Mouse (Mus musculus): ENCODE data around the gene Llcfc1. TPM values are rescaled to one million over a fixed set of nuclear protein-coding genes. Genes with fewer than 3 reads are reported as not detected.

Gene Llcfc1
- polyA plus RNA-seq, 1 experiment from 2014 or later: not detected

- 80% methylated on average over 2 of the region's 2 CpGs for WGBS (ENCODE audit: missing documents)
- no peaks in the 10 kb centered on the region for H3K36me3 ChIP-seq (ENCODE audit: inconsistent target)
Observed at GRCm38 (mm10) chr6:41676530-41676929, 7.7 kb upstream of the Llcfc1 start.

GRCm38 (mm10) chr6:41680669-41681068 lies 3.6 kb upstream of the Llcfc1 start, which contains the start of gene Trpv5:
Trpv5 (minus strand) TSS chr6:41680769.
- H3K79me2 ChIP-seq (ENCODE audit: inconsistent target): no peaks in the 10 kb centered on the region
- 67% methylated on average over 1 of the region's 1 CpGs for WGBS (ENCODE audit: missing documents)
- H3K4me3 ChIP-seq (ENCODE audit: inconsistent target): no peak within 1 kb of the TSS
- no peaks in the 10 kb centered on the region for H3K36me3 ChIP-seq (ENCODE audit: inconsistent target)
- no peak within 1 kb of the TSS for H3K27ac ChIP-seq

More at GRCm38 (mm10) chr6:41676530-41676929, 7.7 kb upstream of the Llcfc1 start:
- Histone ChIP-seq H3K79me2 (ENCODE audit: inconsistent target) (no peaks in the 10 kb centered on the region), H3K4me3 (ENCODE audit: inconsistent target) (no peak overlapping the region), H3K27ac (no peak overlapping the region)

- Histone ChIP-seq H3K36me3 (ENCODE audit: inconsistent target) (no peaks in the 10 kb centered on the region), H3K27ac (no peak overlapping the region), H3K79me2 (ENCODE audit: inconsistent target) (no peaks in the 10 kb centered on the region), H3K4me3 (ENCODE audit: inconsistent target) (no peak overlapping the region)
- 83% methylated on average over 5 of the region's 5 CpGs for WGBS (ENCODE audit: missing documents)
Observed at GRCm38 (mm10) chr6:41681656-41682055, 2.6 kb upstream of the Llcfc1 start.

GRCm38 (mm10) chr6:41684911-41685310 lies 680 bp downstream of the Llcfc1 start:
- H3K27ac ChIP-seq: no peak overlapping the region

GRCm38 (mm10) chr6:41685596-41685995 lies 1.4 kb downstream of the Llcfc1 start:
- Histone ChIP-seq H3K27ac (no peak overlapping the region), H3K4me3 (ENCODE audit: inconsistent target) (no peak overlapping the region), H3K36me3 (ENCODE audit: inconsistent target) (no peaks in the 10 kb centered on the region), H3K79me2 (ENCODE audit: inconsistent target) (no peaks in the 10 kb centered on the region)
- WGBS (ENCODE audit: missing documents): 95% methylated on average over 3 of the region's 3 CpGs

More at GRCm38 (mm10) chr6:41684911-41685310, 680 bp downstream of the Llcfc1 start:
- no peaks in the 10 kb centered on the region for H3K36me3 ChIP-seq (ENCODE audit: inconsistent target)
- H3K4me3 ChIP-seq (ENCODE audit: inconsistent target): no peak overlapping the region
- H3K79me2 ChIP-seq (ENCODE audit: inconsistent target): no peaks in the 10 kb centered on the region
- 88% methylated on average over 5 of the region's 5 CpGs for WGBS (ENCODE audit: missing documents)

GRCm38 (mm10) chr6:41692200-41692599 lies 8.0 kb downstream of the Llcfc1 start:
- Histone ChIP-seq H3K79me2 (ENCODE audit: inconsistent target) (no peaks in the 10 kb centered on the region), H3K36me3 (ENCODE audit: inconsistent target) (no peaks in the 10 kb centered on the region), H3K27ac (no peak overlapping the region), H3K4me3 (ENCODE audit: inconsistent target) (no peak overlapping the region)

- Histone ChIP-seq H3K79me2 (ENCODE audit: inconsistent target) (no peaks in the 10 kb centered on the region), H3K4me3 (ENCODE audit: inconsistent target) (no peak overlapping the region), H3K36me3 (ENCODE audit: inconsistent target) (no peaks in the 10 kb centered on the region), H3K27ac (no peak overlapping the region)
- 92% methylated on average over 1 of the region's 1 CpGs for WGBS (ENCODE audit: missing documents)
Observed at GRCm38 (mm10) chr6:41694407-41694806, 10.2 kb downstream of the Llcfc1 start.

- 15% methylated on average over 1 of the region's 1 CpGs for WGBS (ENCODE audit: missing documents)
- Histone ChIP-seq H3K27ac (no peak overlapping the region), H3K36me3 (ENCODE audit: inconsistent target) (no peaks in the 10 kb centered on the region), H3K79me2 (ENCODE audit: inconsistent target) (no peaks in the 10 kb centered on the region), H3K4me3 (ENCODE audit: inconsistent target) (no peak overlapping the region)
Observed at GRCm38 (mm10) chr6:41701245-41701644, 17.0 kb downstream of the Llcfc1 start.

GRCm38 (mm10) chr6:41702928-41703327 lies 18.7 kb downstream of the Llcfc1 start:
- WGBS (ENCODE audit: missing documents): 85% methylated on average over 2 of the region's 2 CpGs
- H3K79me2 ChIP-seq (ENCODE audit: inconsistent target): no peaks in the 10 kb centered on the region
- no peak overlapping the region for H3K27ac ChIP-seq
- no peaks in the 10 kb centered on the region for H3K36me3 ChIP-seq (ENCODE audit: inconsistent target)
- no peak overlapping the region for H3K4me3 ChIP-seq (ENCODE audit: inconsistent target)

- Histone ChIP-seq H3K27ac (no peak within 1 kb of the TSS), H3K4me3 (ENCODE audit: inconsistent target) (no peak within 1 kb of the TSS), H3K79me2 (ENCODE audit: inconsistent target) (no peaks in the 10 kb centered on the region), H3K36me3 (ENCODE audit: inconsistent target) (no peaks in the 10 kb centered on the region)
- 44% methylated on average over 1 of the region's 1 CpGs for WGBS (ENCODE audit: missing documents)
Observed at GRCm38 (mm10) chr6:41704123-41704522, 19.9 kb downstream of the Llcfc1 start, which contains the start of gene Kel. Kel (minus strand) TSS chr6:41704339.

- H3K79me2 ChIP-seq (ENCODE audit: inconsistent target): no peaks in the 10 kb centered on the region
- no peak overlapping the region for H3K4me3 ChIP-seq (ENCODE audit: inconsistent target)
- H3K27ac ChIP-seq: no peak overlapping the region
- WGBS (ENCODE audit: missing documents): 89% methylated on average over 7 of the region's 7 CpGs
- no peaks in the 10 kb centered on the region for H3K36me3 ChIP-seq (ENCODE audit: inconsistent target)
Observed at GRCm38 (mm10) chr6:41706275-41706674, 22.0 kb downstream of the Llcfc1 start.

GRCm38 (mm10) chr6:41710281-41710680 lies 26.1 kb downstream of the Llcfc1 start:
- 100% methylated on average over 1 of the region's 1 CpGs for WGBS (ENCODE audit: missing documents)
- Histone ChIP-seq H3K27ac (no peak overlapping the region), H3K4me3 (ENCODE audit: inconsistent target) (no peak overlapping the region), H3K79me2 (ENCODE audit: inconsistent target) (no peaks in the 10 kb centered on the region), H3K36me3 (ENCODE audit: inconsistent target) (no peaks in the 10 kb centered on the region)

GRCm38 (mm10) chr6:41721430-41721829 lies 37.2 kb downstream of the Llcfc1 start:
- 96% methylated on average over 2 of the region's 2 CpGs for WGBS (ENCODE audit: missing documents)
- H3K36me3 ChIP-seq (ENCODE audit: inconsistent target): no peaks in the 10 kb centered on the region
- no peaks in the 10 kb centered on the region for H3K79me2 ChIP-seq (ENCODE audit: inconsistent target)
- H3K27ac ChIP-seq: no peak overlapping the region
- H3K4me3 ChIP-seq (ENCODE audit: inconsistent target): no peak overlapping the region

- WGBS (ENCODE audit: missing documents): 71% methylated on average over 1 of the region's 1 CpGs
- no peak overlapping the region for H3K4me3 ChIP-seq (ENCODE audit: inconsistent target)
- H3K27ac ChIP-seq: no peak overlapping the region
- H3K79me2 ChIP-seq (ENCODE audit: inconsistent target): no peaks in the 10 kb centered on the region
- no peaks in the 10 kb centered on the region for H3K36me3 ChIP-seq (ENCODE audit: inconsistent target)
Observed at GRCm38 (mm10) chr6:41727989-41728609, 43.9 kb downstream of the Llcfc1 start.

- H3K4me3 ChIP-seq (ENCODE audit: inconsistent target): no peak overlapping the region
- no peak overlapping the region for H3K27ac ChIP-seq
- 96% methylated on average over 5 of the region's 5 CpGs for WGBS (ENCODE audit: missing documents)
- H3K36me3 ChIP-seq (ENCODE audit: inconsistent target): no peaks in the 10 kb centered on the region
- no peaks in the 10 kb centered on the region for H3K79me2 ChIP-seq (ENCODE audit: inconsistent target)
Observed at GRCm38 (mm10) chr6:41734719-41735470, 50.7 kb downstream of the Llcfc1 start.

Measured in macrophage (primary cell).